Mouse (Mus musculus) intestine, postnatal 0 days (tissue): ENCODE results near the gene Ckb. TPM values are rescaled to one million over a fixed set of nuclear protein-coding genes. Genes with fewer than 3 reads are reported as not detected.
A peak's percentile ranks its signal among the peaks of the same experiment; 100 is the strongest.

Experiments used
- ATAC-seq: fragments of 200-750 bp; cut with Nextera tagmentation; 2 replicates; pipeline ENCODE4 v1.8.0; 2017; ENCODE audit warnings: mild to moderate bottlenecking, moderate TSS enrichment, moderate library complexity
- H3K27ac ChIP-seq: fragments of 300-500 bp; sonication (generic); 2 replicates; pipeline ENCODE4 v1.5.1; 2014; ENCODE audit warnings: mild to moderate bottlenecking, low read depth, low read length, moderate library complexity
- H3K27me3 ChIP-seq: fragments of 300-500 bp; sonication (generic); replicated peaks from 2 replicates; pipeline ENCODE4 v1.6.1; 2014; ENCODE audit warnings: low read length, mixed read lengths; ENCODE audit not compliant: control insufficient read depth, insufficient read depth
- H3K36me3 ChIP-seq: fragments of 300-500 bp; sonication (generic); 2 replicates; pipeline ENCODE4 v1.6.1; 2014; ENCODE audit warnings: mild to moderate bottlenecking, moderate library complexity; ENCODE audit not compliant: control insufficient read depth, insufficient read depth
- H3K4me1 ChIP-seq: fragments of 300-500 bp; sonication (generic); replicated peaks from 2 replicates; pipeline ENCODE4 v1.6.1; 2014; ENCODE audit warnings: antibody characterized with exemption, low read length, mixed read lengths; ENCODE audit not compliant: control insufficient read depth, insufficient read depth
- H3K4me2 ChIP-seq: fragments of 300-500 bp; sonication (generic); replicated peaks from 2 replicates; pipeline ENCODE4 v1.6.1; 2014; ENCODE audit warnings: low read depth, mild to moderate bottlenecking, moderate library complexity
- H3K4me3 ChIP-seq: fragments of 300-500 bp; sonication (generic); 2 replicates; pipeline ENCODE4 v1.5.1; 2014; ENCODE audit warnings: low read depth, low read length
- H3K9ac ChIP-seq: fragments of 300-500 bp; sonication (generic); 2 replicates; pipeline ENCODE4 v1.6.1; 2014; ENCODE audit warnings: mild to moderate bottlenecking, low read depth, low read length
- H3K9me3 ChIP-seq: fragments of 300-500 bp; sonication (generic); 2 replicates; pipeline ENCODE4 v1.6.1; 2016; ENCODE audit warnings: mixed run types; ENCODE audit not compliant: control insufficient read depth
- CTCF ChIP-seq: sonication (generic); IDR thresholded peaks from 2 replicates; pipeline ENCODE4 v1.5.1; 2016; ENCODE audit warnings: low read depth, mild to moderate bottlenecking, control low read depth, antibody characterized with exemption, moderate library complexity
- WGBS: fragments of 180-500 bp; shearing (Covaris S2); extraction: QIAGEN DNeasy Blood & Tissue Kit; methylation state at CpG from one replicate; pipeline ENCODE4 v1.1.7; 2014; 5-methylcytosine and 5-hydroxymethylcytosine counted together
- polyA plus RNA-seq: library from polyadenylated mRNA; unstranded; fragments of >200 nt; fragmentation: Nextera tagmentation; extraction: Ambion mirVana; gene quantifications from 2 replicates; pipeline ENCODE4 v1.2.1, GENCODE M21; 2015

The Ckb gene
- polyA plus RNA-seq, 1 experiment from 2014 or later = 628 TPM

DNA sequence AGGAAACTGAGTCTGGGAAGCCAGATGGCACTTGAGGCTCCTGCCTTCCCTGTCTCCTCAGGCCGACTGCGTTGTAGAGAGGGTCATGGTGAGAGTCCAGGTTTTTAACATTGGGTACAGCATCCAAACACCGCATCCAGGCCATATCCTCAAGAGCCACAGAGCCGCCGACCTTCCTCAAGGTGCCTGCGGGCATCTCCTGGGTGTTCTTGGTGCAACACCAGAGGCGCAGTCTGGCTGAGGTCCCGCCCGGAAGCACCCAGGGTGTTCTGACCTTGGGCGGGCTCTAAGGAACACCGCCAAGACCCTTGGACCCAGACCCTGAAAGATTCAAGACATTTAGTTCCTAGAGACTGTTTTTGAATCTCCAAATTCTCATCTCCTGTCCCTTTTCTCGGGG, 443 bp upstream of the Ckb start:
- Histone ChIP-seq H3K27ac (no peak overlapping the region), H3K9me3 (no peaks in the 10 kb centered on the region), H3K9ac (peak overlapping the region; percentile 52; the same call in 1 of the 2 replicates), H3K4me3 (peak overlapping the region; percentile 53), H3K36me3 (0 out of 2 replicates have a peak, but pooled peaks cover 9% of the 10 kb centered on the region), H3K27me3 (no peaks in the 10 kb centered on the region), H3K4me1 (peaks cover 15% of the 10 kb centered on the region), H3K4me2 (peak overlapping the region; percentile 84)
- 9% methylated on average over 12 of the region's 12 CpGs for WGBS
- ATAC-seq = no peak
- no peak for TF ChIP-seq CTCF

- no peaks in the 10 kb centered on the region for H3K9me3 ChIP-seq
- H3K4me1 ChIP-seq = peaks cover 4% of the 10 kb centered on the region
- H3K4me2 ChIP-seq = peak overlapping the region; percentile 84
- no peaks in the 10 kb centered on the region for H3K27me3 ChIP-seq
- H3K36me3 ChIP-seq = 0 out of 2 replicates have a peak, but pooled peaks cover 9% of the 10 kb centered on the region
- ATAC-seq = no peak
- under 1% methylated on average over 34 of the region's 34 CpGs for whole genome bisulfite sequencing
- TF ChIP-seq CTCF = no peak
- peak overlapping the region; percentile 53 for H3K4me3 ChIP-seq
- H3K27ac ChIP-seq = no peak overlapping the region; the same call in 1 of the 2 replicates
- H3K9ac ChIP-seq = peak overlapping the region; percentile 52
Measured at GRCm38 (mm10) chr12:111671431-111671902, 671 bp downstream of the Ckb start.

- no peak for ATAC-seq
- no peak overlapping the region; the same call in 1 of the 2 replicates for H3K27ac ChIP-seq
- peak overlapping the region; percentile 53 for H3K4me3 ChIP-seq
- no peaks in the 10 kb centered on the region for H3K27me3 ChIP-seq
- H3K36me3 ChIP-seq = 0 out of 2 replicates have a peak, but pooled peaks cover 9% of the 10 kb centered on the region
- no peaks in the 10 kb centered on the region for H3K9me3 ChIP-seq
- H3K4me2 ChIP-seq = peak overlapping the region; percentile 84
- TF ChIP-seq CTCF = no peak
- peak overlapping the region; percentile 52 for H3K9ac ChIP-seq
- H3K4me1 ChIP-seq = peaks cover 4% of the 10 kb centered on the region
- 7% methylated on average over 29 of the region's 35 CpGs for WGBS
Measured at GRCm38 (mm10) chr12:111670976-111671375, 1.2 kb downstream of the Ckb start.

- H3K36me3 ChIP-seq = 0 out of 2 replicates have a peak, but pooled peaks cover 9% of the 10 kb centered on the region
- H3K4me2 ChIP-seq = peak overlapping the region; percentile 84
- WGBS = 23% methylated on average over 28 of the region's 29 CpGs
- H3K4me3 ChIP-seq = peak overlapping the region; percentile 53
- ATAC-seq = no peak
- TF ChIP-seq CTCF = no peak
- peak overlapping the region; percentile 52 for H3K9ac ChIP-seq
- H3K9me3 ChIP-seq = no peaks in the 10 kb centered on the region
- H3K4me1 ChIP-seq = peaks cover 4% of the 10 kb centered on the region
- no peak overlapping the region; the same call in 1 of the 2 replicates for H3K27ac ChIP-seq
- H3K27me3 ChIP-seq = no peaks in the 10 kb centered on the region
Measured at GRCm38 (mm10) chr12:111670371-111670971, 1.7 kb downstream of the Ckb start.

GRCm38 (mm10) chr12:111669961-111670360, 2.2 kb downstream of the Ckb start:
- Histone ChIP-seq H3K36me3 (0 out of 2 replicates have a peak, but pooled peaks cover 9% of the 10 kb centered on the region), H3K27ac (no peak overlapping the region), H3K4me2 (peak overlapping the region; percentile 84), H3K27me3 (no peaks in the 10 kb centered on the region), H3K4me1 (peaks cover 4% of the 10 kb centered on the region), H3K4me3 (peak overlapping the region; percentile 9; the same call in 1 of the 2 replicates), H3K9ac (no peak overlapping the region), H3K9me3 (no peaks in the 10 kb centered on the region)
- no peak for ATAC-seq
- 64% methylated on average over 8 of the region's 8 CpGs for WGBS
- no peak for TF ChIP-seq CTCF

- 68% methylated on average over 23 of the region's 23 CpGs for WGBS
- H3K4me2 ChIP-seq = peak overlapping the region; percentile 84
- no peaks in the 10 kb centered on the region for H3K27me3 ChIP-seq
- ATAC-seq = no peak
- H3K4me1 ChIP-seq = peaks cover 4% of the 10 kb centered on the region
- H3K9ac ChIP-seq = no peak overlapping the region
- H3K27ac ChIP-seq = peak overlapping the region; percentile 63
- no peaks in the 10 kb centered on the region for H3K9me3 ChIP-seq
- H3K36me3 ChIP-seq = 0 out of 2 replicates have a peak, but pooled peaks cover 9% of the 10 kb centered on the region
- H3K4me3 ChIP-seq = peak overlapping the region; percentile 9; the same call in 1 of the 2 replicates
- TF ChIP-seq CTCF = no peak
Measured at GRCm38 (mm10) chr12:111669000-111669788, 2.9 kb downstream of the Ckb start.
